Mouse (Mus musculus) embryo, embryonic 11 days (tissue): ENCODE measurements around the gene Gm21961.
"Not testable (repeated sequence)": the region's sequence is repeated elsewhere in the genome, so short reads cannot be mapped to it uniquely, and the experiment has no call there.

ENCODE experiments used
- DNase-seq: peaks from one replicate; pipeline ENCODE4 v3.0.0-alpha.2; 2015

Gene Gm21961

DNA sequence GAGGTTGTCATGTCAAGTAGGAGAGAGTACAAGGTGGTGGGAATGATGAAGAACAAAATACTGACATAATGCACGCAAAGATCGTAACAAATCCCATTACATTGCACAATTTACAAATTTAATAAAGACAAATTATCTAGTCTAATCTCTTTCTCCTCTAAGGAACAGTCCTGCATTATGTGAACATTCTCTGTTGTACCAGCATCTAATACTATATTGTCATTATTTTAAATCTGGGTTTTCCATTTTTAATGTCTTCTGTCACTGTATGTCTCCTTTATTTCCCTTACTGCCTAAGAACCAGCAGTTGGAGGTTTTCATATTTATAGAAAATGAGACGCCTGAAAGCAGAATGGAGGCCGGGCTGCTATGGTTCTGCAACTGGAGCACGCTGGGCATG is at the start of gene Gm21961:
Gm21961 (minus strand) TSS at position 101 of the 400 bp plus-strand sequence.
- no peak for DNase-seq

DNA sequence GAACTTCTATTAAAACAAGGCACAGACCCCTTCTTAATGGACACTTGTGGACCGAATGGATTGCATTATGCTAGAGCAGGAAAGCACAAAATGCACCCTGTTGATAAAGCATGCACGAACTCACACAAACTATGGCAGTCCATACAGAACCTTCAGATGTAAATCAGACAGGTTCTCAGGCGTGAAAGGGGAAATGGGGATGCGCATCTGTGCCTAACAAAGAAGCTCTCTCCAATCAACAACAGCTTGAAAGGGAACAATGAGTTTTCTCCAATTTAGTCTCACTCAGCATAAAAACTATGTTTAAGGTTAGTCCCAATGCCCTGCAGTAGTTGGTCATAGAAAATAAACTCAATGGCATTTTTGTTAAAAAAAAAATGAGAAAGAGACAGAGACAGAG is 27.3 kb upstream of the Gm21961 start:
- DNase-seq: peak; percentile 8

DNA sequence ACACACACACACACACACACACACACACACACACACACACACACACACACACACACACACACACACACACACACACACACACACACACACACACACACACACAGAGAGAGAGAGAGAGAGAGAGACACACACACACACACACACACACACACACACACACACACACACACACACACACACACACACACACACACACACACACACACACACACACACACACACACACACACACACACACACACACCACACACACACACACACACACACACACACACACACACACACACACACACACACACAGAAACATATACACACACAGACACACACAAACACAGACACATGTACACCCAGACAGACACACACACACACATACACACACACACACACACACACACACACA is 24.5 kb upstream of the Gm21961 start:
- DNase-seq: not testable (repeated sequence)

DNA sequence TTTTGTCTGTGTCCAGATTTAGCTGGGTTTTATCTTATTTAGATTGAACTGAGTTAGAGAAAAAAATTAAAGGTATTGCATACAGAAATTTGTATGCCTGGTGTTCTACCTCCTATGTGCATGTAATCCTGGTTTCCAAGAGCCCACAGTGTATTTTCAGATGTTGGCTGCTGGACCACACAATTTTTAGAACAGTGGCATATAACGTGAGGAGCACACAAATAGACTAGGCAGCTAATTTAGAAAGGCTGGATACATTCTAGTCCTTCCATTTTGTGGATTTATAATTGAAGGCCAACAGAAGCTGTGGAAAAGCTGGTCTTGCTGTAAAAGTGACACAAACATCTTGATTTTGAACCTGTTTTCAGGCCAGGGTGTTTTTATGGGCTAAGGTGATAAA is 3.3 kb upstream of the Gm21961 start:
- DNase-seq: no peak

DNA sequence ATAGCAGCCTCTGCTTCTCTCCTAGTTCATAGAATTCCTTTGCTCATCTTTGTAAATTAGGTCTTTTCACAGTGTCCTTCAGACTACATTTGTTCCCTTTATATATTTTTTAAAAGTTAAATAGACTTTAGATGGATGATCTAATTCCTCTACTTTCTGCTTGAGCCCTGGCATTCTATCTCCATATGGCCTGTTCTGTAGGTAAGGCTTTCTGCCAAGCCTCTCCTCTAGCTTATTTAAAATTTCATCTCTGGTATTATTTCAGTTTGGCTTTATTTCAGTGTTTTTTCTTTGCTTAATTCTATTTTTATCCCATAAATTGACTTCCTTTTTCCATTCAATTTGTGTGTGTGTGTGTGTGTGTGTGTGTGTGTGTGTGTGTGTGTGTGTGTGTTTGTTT is 8.5 kb downstream of the Gm21961 start:
- no peak for DNase-seq

DNA sequence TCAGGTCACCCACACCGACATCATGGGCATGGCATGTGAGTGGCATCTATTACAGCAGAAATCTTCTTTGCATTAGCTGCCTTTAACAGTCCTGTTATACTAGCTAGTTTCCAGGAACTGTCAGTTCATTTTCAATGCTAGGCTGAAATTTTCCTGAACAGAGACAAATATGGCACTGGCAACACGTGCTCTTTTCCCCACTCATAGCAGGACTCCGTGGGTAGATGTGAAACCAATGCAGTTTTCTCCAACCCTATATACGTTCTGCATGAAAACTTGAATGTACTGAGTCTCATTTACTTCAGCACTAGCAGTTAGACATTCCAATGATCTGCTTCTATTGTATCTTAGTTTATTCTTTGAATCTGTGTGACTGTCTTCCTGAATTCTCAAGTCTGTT is 20.2 kb downstream of the Gm21961 start:
- no peak for DNase-seq

DNA sequence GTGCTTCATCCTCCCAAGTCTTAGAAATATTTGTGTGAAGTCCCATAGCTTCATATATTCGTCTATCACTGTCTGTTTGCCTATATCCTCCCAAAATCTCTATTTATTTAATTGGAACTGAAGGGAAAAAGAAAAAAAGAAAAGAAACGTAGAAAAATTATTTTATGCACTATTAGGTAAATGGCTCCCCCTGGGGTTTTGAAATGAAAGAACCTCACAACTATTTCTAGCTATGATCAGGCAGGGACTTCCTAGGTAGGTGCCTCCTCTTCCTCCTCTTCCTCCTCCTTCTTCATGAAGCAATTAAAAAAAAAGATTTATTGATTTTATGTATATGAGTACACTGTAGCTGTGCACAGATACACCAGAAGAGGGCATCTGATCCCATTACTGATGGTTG is 34.7 kb downstream of the Gm21961 start:
- no peak for DNase-seq

DNA sequence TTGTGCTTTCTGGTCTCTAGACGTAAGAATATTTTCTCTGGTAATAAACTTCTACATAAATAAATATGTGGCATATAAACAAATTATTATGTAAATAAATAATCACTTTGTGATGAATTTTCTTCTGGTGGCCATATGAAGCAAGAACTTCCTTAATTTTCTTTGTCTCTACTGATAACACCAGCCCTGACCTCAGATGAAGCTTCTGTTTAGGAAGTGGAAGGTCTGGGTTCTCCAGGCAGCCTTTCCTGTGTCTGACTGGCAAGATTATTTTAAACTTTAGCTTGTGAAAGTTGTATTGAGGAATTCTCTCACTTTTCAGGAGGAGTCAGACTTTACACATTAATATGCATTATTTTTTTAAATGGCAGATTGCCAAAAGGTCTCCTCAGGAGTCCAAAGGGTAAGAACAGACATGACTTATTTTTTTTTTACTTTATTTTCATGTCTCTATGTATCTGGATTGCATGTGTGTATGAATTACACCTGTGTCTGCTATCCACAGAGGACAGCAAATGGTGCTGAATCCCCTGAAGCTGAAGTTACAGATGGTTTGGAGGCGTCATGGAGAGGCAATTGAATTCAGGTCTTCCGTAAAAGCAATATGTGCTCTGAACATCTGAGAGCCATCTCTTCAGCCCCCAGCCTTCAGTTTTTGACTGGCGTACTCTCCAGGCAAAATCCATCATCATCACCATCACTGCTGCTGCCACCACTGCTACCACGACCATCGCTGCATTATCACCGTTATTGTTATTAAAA is 38.5 kb downstream of the Gm21961 start:
- no peak for DNase-seq
